Mouse (Mus musculus): ENCODE measurements around the gene Bend3.

The Bend3 gene

GRCm38 (mm10) chr10:43478751-43479435 is at the start of gene Bend3:
Bend3 (plus strand) TSS chr10:43478831.
- DNase-seq = peak; percentile 42 to 73

- peak in 1 of 2 experiments; percentile 61 for DNase-seq
Measured at GRCm38 (mm10) chr10:43430606-43431005, 48.0 kb upstream of the Bend3 start.

GRCm38 (mm10) chr10:43434326-43434725 is 44.3 kb upstream of the Bend3 start:
- peak; percentile 18 to 25 for DNase-seq

- DNase-seq = peak in 1 of 2 experiments; percentile 12
Measured at GRCm38 (mm10) chr10:43435757-43436156, 42.9 kb upstream of the Bend3 start.

- DNase-seq = no peak
Measured at GRCm38 (mm10) chr10:43439492-43439941, 39.1 kb upstream of the Bend3 start.

GRCm38 (mm10) chr10:43440050-43440449 is 38.6 kb upstream of the Bend3 start:
- peak; percentile 68 to 75 for DNase-seq

GRCm38 (mm10) chr10:43440981-43441740 is 37.5 kb upstream of the Bend3 start:
- peak; percentile 34 to 62 for DNase-seq

GRCm38 (mm10) chr10:43448656-43449055 is 30.0 kb upstream of the Bend3 start:
- no peak for DNase-seq

- peak; percentile 87 to 91 for DNase-seq
Measured at GRCm38 (mm10) chr10:43451848-43452662, 26.6 kb upstream of the Bend3 start.

GRCm38 (mm10) chr10:43452663-43452996 is 26.0 kb upstream of the Bend3 start:
- DNase-seq = no peak

GRCm38 (mm10) chr10:43454219-43454618 is 24.4 kb upstream of the Bend3 start:
- DNase-seq = peak; percentile 25 to 30

- DNase-seq = no peak
Measured at GRCm38 (mm10) chr10:43454671-43455070, 24.0 kb upstream of the Bend3 start.

GRCm38 (mm10) chr10:43462821-43463220 is 15.8 kb upstream of the Bend3 start:
- DNase-seq = peak in 1 of 2 experiments; percentile 14

- DNase-seq = no peak
Measured at GRCm38 (mm10) chr10:43463227-43463626, 15.4 kb upstream of the Bend3 start.

- DNase-seq = no peak
Measured at GRCm38 (mm10) chr10:43466223-43466622, 12.4 kb upstream of the Bend3 start.

GRCm38 (mm10) chr10:43467659-43468058 is 11.0 kb upstream of the Bend3 start:
- DNase-seq = peak in 1 of 2 experiments; percentile 51

GRCm38 (mm10) chr10:43468293-43468692 is 10.3 kb upstream of the Bend3 start:
- DNase-seq = no peak

GRCm38 (mm10) chr10:43475376-43475775 is 3.3 kb upstream of the Bend3 start:
- peak in 1 of 2 experiments; percentile 73 for DNase-seq

- no peak for DNase-seq
Measured at GRCm38 (mm10) chr10:43477459-43477858, 1.2 kb upstream of the Bend3 start.

GRCm38 (mm10) chr10:43477865-43478681 is 558 bp upstream of the Bend3 start:
- DNase-seq = peak; percentile 80 to 83

GRCm38 (mm10) chr10:43479436-43480157 is 966 bp downstream of the Bend3 start:
- DNase-seq = peak; percentile 85 to 92
